Mouse (Mus musculus): ENCODE measurements at regions not wholly inside any gene's neighbourhood (a gene's known extent, or its start where the extent isn't known, plus 50 kb on each side); places are given as distances from the start of the nearest gene placed in this dataset.

GRCm38 (mm10) chr6:31159935-31160670 lies 201.2 kb upstream of the Klf14 start:
- no peak for TF ChIP-seq POLR2A (IDR thresholded peaks at IDR 0.05; ENCODE audit: control insufficient read depth, low read depth, low read length)
- Histone ChIP-seq H3K4me1 (ENCODE audit: control insufficient read depth, insufficient read depth, low read length) (peaks cover 4% of the 10 kb centered on the region), H3K4me3 (ENCODE audit: control insufficient read depth, low read depth, low read length) (no peak overlapping the region), H3K36me3 (ENCODE audit: control insufficient read depth, insufficient read depth, low read length) (peaks cover under 1% of the 10 kb centered on the region; the same call in 1 of the 2 replicates), H3K27me3 (ENCODE audit: control insufficient read depth, insufficient read depth, low read length) (no peaks in the 10 kb centered on the region), H3K27ac (ENCODE audit: control insufficient read depth, insufficient read depth, low read depth, low read length) (no peak overlapping the region)

- Histone ChIP-seq H3K27me3 (ENCODE audit: control insufficient read depth, insufficient read depth, low read length) (no peaks in the 10 kb centered on the region), H3K4me3 (ENCODE audit: control insufficient read depth, low read depth, low read length) (no peak overlapping the region), H3K27ac (ENCODE audit: control insufficient read depth, insufficient read depth, low read depth, low read length) (no peak overlapping the region), H3K36me3 (ENCODE audit: control insufficient read depth, insufficient read depth, low read length) (peaks cover 1% of the 10 kb centered on the region; the same call in 1 of the 2 replicates), H3K4me1 (ENCODE audit: control insufficient read depth, insufficient read depth, low read length) (peaks cover 4% of the 10 kb centered on the region)
- TF ChIP-seq CTCF (IDR thresholded peaks at IDR 0.05; ENCODE audit: control insufficient read depth, insufficient read depth, insufficient replicate concordance, low read depth, low read length) = no peak
- no peak for TF ChIP-seq POLR2A (IDR thresholded peaks at IDR 0.05; ENCODE audit: control insufficient read depth, low read depth, low read length)
Observed at GRCm38 (mm10) chr6:31161445-31162340, 202.8 kb upstream of the Klf14 start.

- H3K27me3 ChIP-seq (ENCODE audit: control insufficient read depth, insufficient read depth, low read length) = no peaks in the 10 kb centered on the region
- peaks cover 1% of the 10 kb centered on the region; the same call in 1 of the 2 replicates for H3K36me3 ChIP-seq (ENCODE audit: control insufficient read depth, insufficient read depth, low read length)
- no peak overlapping the region for H3K27ac ChIP-seq (ENCODE audit: control insufficient read depth, insufficient read depth, low read depth, low read length)
- no peak overlapping the region for H3K4me3 ChIP-seq (ENCODE audit: control insufficient read depth, low read depth, low read length)
- peaks cover 2% of the 10 kb centered on the region for H3K4me1 ChIP-seq (ENCODE audit: control insufficient read depth, insufficient read depth, low read length)
- TF ChIP-seq POLR2A (IDR thresholded peaks at IDR 0.05; ENCODE audit: control insufficient read depth, low read depth, low read length) (no peak), CTCF (IDR thresholded peaks at IDR 0.05; ENCODE audit: control insufficient read depth, insufficient read depth, insufficient replicate concordance, low read depth, low read length) (no peak)
Observed at GRCm38 (mm10) chr6:31165011-31165410, 206.1 kb upstream of the Klf14 start.

- Histone ChIP-seq H3K27ac (ENCODE audit: control insufficient read depth, insufficient read depth, low read depth, low read length) (no peak overlapping the region), H3K36me3 (ENCODE audit: control insufficient read depth, insufficient read depth, low read length) (peaks cover 1% of the 10 kb centered on the region; the same call in 1 of the 2 replicates), H3K27me3 (ENCODE audit: control insufficient read depth, insufficient read depth, low read length) (no peaks in the 10 kb centered on the region), H3K4me3 (ENCODE audit: control insufficient read depth, low read depth, low read length) (no peak overlapping the region), H3K4me1 (ENCODE audit: control insufficient read depth, insufficient read depth, low read length) (no peaks in the 10 kb centered on the region; the same call in 1 of the 2 replicates)
- TF ChIP-seq CTCF (IDR thresholded peaks at IDR 0.05; ENCODE audit: control insufficient read depth, insufficient read depth, insufficient replicate concordance, low read depth, low read length) = no peak
- TF ChIP-seq POLR2A (IDR thresholded peaks at IDR 0.05; ENCODE audit: control insufficient read depth, low read depth, low read length) = no peak
Observed at GRCm38 (mm10) chr6:31166347-31166746, 207.5 kb upstream of the Klf14 start.

- H3K4me1 ChIP-seq (ENCODE audit: control insufficient read depth, insufficient read depth, low read length) = no peaks in the 10 kb centered on the region
- H3K27ac ChIP-seq (ENCODE audit: control insufficient read depth, insufficient read depth, low read depth, low read length) = no peak overlapping the region
- no peak overlapping the region for H3K4me3 ChIP-seq (ENCODE audit: control insufficient read depth, low read depth, low read length)
- H3K36me3 ChIP-seq (ENCODE audit: control insufficient read depth, insufficient read depth, low read length) = peaks cover 1% of the 10 kb centered on the region; the same call in 1 of the 2 replicates
- no peaks in the 10 kb centered on the region for H3K27me3 ChIP-seq (ENCODE audit: control insufficient read depth, insufficient read depth, low read length)
- no peak for TF ChIP-seq CTCF (IDR thresholded peaks at IDR 0.05; ENCODE audit: control insufficient read depth, insufficient read depth, insufficient replicate concordance, low read depth, low read length)
- TF ChIP-seq POLR2A (IDR thresholded peaks at IDR 0.05; ENCODE audit: control insufficient read depth, low read depth, low read length) = no peak
Observed at GRCm38 (mm10) chr6:31167732-31168131, 208.9 kb upstream of the Klf14 start.

GRCm38 (mm10) chr6:31168730-31169129 lies 209.9 kb upstream of the Klf14 start:
- Histone ChIP-seq H3K4me1 (ENCODE audit: control insufficient read depth, insufficient read depth, low read length) (no peaks in the 10 kb centered on the region), H3K27ac (ENCODE audit: control insufficient read depth, insufficient read depth, low read depth, low read length) (no peak overlapping the region), H3K4me3 (ENCODE audit: control insufficient read depth, low read depth, low read length) (no peak overlapping the region), H3K36me3 (ENCODE audit: control insufficient read depth, insufficient read depth, low read length) (peaks cover 1% of the 10 kb centered on the region; the same call in 1 of the 2 replicates), H3K27me3 (ENCODE audit: control insufficient read depth, insufficient read depth, low read length) (no peaks in the 10 kb centered on the region)
- TF ChIP-seq CTCF (IDR thresholded peaks at IDR 0.05; ENCODE audit: control insufficient read depth, insufficient read depth, insufficient replicate concordance, low read depth, low read length) = no peak
- no peak for TF ChIP-seq POLR2A (IDR thresholded peaks at IDR 0.05; ENCODE audit: control insufficient read depth, low read depth, low read length)

- H3K27ac ChIP-seq (ENCODE audit: control insufficient read depth, insufficient read depth, low read depth, low read length) = no peak overlapping the region
- no peaks in the 10 kb centered on the region for H3K4me1 ChIP-seq (ENCODE audit: control insufficient read depth, insufficient read depth, low read length)
- no peak overlapping the region for H3K4me3 ChIP-seq (ENCODE audit: control insufficient read depth, low read depth, low read length)
- TF ChIP-seq POLR2A (IDR thresholded peaks at IDR 0.05; ENCODE audit: control insufficient read depth, low read depth, low read length) (no peak), CTCF (IDR thresholded peaks at IDR 0.05; ENCODE audit: control insufficient read depth, insufficient read depth, insufficient replicate concordance, low read depth, low read length) (no peak)
- no peaks in the 10 kb centered on the region for H3K27me3 ChIP-seq (ENCODE audit: control insufficient read depth, insufficient read depth, low read length)
- peaks cover 1% of the 10 kb centered on the region; the same call in 1 of the 2 replicates for H3K36me3 ChIP-seq (ENCODE audit: control insufficient read depth, insufficient read depth, low read length)
Observed at GRCm38 (mm10) chr6:31169343-31169742, 210.5 kb upstream of the Klf14 start.
